Mouse (Mus musculus) frontal cortex, adult 2 months (tissue): ENCODE measurements around the gene Slc35b2. TPM values are rescaled to one million over a fixed set of nuclear protein-coding genes. Genes with fewer than 3 reads are reported as not detected.

ENCODE experiments used
- DNase-seq, 2 experiments: peaks; one replicate each; pipeline ENCODE4 v3.0.0; 2022; ENCODE audit warnings: low spot score in 1 of 2; ENCODE audit errors: extremely low spot score in 1 of 2
- polyA plus RNA-seq: library from polyadenylated mRNA; depleted of rRNA; stranded (reverse); fragments of >200 nt; gene quantifications from 2 replicates; pipeline ENCODE4 v1.2.3, GENCODE M21; 2012

Slc35b2 gene
- polyA plus RNA-seq, 1 experiment: 59.5 TPM

GRCm38 (mm10) chr17:45559732-45560525 lies 3.7 kb upstream of the Slc35b2 start:
- DNase-seq: no peak

DNA sequence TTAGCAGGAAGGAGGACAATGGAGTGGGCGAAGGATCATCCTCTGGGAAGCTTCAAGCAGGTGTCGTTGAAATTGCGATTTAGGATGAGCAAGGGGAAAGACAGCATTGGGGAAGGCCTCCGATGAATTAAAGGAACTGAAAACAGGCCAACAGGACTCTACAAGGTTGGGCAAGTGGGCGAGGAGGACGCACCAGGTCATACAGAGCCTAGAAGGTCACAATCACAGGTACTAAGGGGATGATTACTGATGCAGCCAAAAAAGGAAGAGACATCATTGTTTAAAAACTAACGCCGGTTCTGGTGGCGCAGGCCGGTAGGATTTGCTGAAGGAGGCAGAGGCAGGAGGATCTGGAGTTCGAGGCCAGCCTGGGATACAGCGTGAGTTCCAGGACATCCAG lies 458 bp upstream of the Slc35b2 start:
- no peak for DNase-seq

DNA sequence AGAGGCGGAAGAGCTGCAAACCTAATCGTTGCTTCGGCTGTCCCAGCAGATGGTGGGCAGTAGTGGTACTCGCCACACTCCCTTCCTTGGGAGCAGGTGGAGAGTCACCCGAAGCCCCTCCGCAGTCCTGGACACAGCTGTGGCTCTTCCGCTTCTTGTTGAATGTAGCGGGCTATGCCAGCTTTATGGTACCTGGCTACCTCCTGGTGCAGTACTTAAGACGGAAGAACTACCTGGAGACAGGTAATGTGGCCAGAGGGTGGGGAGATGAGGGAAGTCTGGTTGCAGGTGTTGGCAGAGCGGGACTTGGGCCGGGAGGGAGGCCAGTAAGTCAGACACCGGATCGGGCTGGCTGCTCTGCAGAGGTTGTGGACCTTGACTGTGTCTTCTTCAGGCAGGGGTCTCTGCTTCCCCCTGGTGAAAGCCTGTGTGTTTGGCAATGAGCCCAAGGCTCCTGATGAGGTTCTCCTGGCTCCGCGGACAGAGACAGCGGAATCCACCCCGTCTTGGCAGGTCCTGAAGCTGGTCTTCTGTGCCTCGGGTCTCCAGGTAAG lies 934 bp downstream of the Slc35b2 start:
- no peak for DNase-seq

DNA sequence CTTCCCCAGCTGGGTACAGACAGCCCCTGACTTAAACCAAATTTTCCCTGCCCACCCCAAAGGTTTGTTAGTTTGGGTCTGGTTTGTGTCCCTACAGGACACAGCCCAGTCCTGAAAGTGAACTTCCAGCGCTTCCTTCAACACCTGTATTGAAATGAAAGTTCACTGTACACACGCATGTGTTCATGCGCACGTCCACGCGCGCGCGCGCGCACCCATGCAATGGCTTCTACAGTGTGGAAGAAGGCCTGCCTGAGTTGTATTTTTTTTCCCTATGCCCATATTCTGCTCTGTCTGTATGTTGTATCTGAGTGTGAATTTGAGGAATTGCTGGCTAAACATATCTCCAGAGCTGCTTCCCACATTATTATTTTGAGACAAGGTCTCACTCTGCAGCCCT lies 1.4 kb downstream of the Slc35b2 start:
- DNase-seq: no peak

GRCm38 (mm10) chr17:45566031-45566359 lies 2.3 kb downstream of the Slc35b2 start:
- no peak for DNase-seq

- no peak for DNase-seq
Measured at GRCm38 (mm10) chr17:45566360-45567161, 2.9 kb downstream of the Slc35b2 start.

- no peak for DNase-seq
Measured at GRCm38 (mm10) chr17:45567162-45567601, 3.5 kb downstream of the Slc35b2 start.

- DNase-seq: no peak
Measured at GRCm38 (mm10) chr17:45568990-45569389, 5.3 kb downstream of the Slc35b2 start.

DNA sequence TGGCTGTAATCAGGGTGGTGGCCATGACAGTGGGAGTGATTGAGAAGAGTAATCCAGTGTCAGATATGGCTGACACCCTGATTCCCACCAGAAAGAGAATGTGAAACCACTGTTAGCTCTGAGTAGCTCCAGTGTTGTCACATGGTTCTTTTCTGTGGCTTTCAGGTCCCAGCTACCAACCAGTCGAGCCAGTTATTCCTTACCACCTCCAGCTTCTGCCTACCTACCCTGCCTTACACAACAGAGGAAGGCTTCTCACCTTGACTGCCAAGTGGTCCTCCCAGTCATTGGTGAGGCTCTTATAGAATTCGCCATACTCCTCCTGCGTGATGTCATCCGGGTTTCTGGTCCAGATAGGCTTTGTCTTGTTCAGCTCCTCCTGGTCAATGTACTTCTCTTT lies 6.3 kb downstream of the Slc35b2 start:
- no peak for DNase-seq

DNA sequence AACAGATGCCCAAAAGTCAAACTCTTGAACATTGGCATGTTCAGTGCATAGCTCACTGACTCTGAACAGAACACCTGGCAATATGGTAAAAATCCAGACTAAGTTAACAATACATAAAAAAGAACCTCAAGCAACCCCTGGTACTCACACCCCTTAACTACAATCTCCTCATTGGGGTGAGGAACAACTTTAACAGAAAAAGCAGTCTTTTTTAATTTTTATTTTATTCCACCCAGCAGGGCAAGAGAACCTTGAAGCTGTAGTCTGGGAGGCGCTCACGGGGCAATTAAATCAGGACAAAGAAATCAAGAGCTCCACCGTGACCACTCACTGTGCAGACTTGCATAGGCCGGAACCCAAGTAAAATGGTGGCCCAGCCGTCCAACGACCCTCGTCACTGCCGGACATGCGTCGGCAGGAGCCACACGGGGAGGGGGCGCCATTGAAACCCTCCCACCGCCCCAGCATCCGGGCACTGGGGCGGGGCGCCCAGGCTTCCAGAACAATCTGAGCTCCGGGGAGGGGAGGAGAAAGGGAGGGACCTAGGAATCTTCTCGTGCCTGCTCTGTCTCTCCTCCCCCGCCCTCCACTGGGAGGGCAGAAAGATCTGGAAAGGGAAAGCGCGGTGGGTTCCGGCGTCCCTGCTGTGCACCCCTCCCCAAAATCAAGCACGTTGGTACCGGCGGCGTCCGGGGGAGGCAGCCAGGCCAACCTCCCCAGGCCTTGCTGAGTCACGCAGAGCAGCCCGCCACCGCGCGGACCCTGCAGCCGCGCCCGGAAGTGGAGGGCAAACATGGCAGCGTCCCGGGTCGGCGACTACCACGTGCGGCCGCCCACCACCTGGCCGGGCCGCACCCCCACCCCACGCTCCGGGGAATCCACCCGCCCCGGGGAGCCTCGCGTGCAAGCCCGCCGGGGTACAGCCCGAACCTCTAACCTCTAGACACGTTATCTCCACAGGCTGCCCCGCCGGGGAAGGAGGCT lies 8.7 kb downstream of the Slc35b2 start:
- peak in 1 of 2 experiments; percentile 74 for DNase-seq

DNA sequence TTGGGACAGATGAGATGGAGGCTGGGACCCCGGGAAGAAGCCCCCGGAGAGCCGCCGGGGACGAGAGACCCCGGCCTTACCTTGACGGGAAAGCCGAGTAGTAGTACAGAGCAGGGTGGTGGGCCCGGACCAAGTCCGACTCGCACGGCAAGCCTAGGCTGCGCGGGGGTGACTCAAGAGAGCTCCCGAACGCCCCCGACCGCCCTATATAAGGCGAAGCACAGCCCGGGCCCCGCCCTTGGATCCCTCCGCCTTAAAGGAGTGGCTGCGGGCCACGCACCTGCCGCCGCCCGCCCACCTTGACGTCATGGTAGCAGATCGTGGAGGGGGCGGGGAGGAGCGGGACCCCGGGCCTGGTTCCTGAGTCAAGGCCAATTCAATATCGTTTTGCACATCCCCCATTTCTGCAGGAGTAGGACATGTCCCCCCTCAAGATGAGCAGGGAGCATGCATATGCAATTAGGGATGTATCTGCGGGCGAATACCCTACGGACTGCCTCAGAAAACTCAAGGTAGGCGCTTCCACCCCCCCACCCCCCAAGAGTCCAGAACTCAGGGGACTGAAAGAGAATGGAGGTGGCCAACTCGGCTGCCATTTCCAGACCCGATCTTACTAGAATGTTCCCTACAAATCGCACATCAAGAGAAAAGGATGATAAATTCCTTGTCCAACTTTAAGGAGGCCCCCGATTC lies 9.6 kb downstream of the Slc35b2 start, which contains the start of gene Hsp90ab1:
Gene Hsp90ab1 (minus strand): TSS at position 185 of the 693 bp plus-strand sequence.
- DNase-seq: peak; percentile 96 to 100

DNA sequence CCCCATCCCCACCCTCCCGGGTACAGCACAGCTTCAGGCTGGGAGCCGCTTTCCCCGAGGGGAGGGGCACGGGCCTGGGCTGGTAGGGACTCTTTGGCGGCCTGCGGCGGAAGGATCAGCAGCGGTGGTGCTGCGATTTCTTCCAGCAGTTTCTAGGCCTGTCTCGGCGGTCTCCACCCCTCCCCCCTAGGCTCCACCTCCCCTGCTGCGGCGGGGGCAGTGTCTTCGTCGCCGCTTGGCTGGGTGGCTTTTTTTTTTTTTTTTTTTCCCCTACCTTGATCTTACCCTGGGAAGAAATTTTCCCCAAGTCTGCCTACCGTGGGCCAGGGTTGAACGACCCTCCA lies 10.1 kb downstream of the Slc35b2 start:
- DNase-seq: peak; percentile 94 to 98

GRCm38 (mm10) chr17:45574129-45574761 lies 10.6 kb downstream of the Slc35b2 start:
- peak; percentile 81 to 86 for DNase-seq

DNA sequence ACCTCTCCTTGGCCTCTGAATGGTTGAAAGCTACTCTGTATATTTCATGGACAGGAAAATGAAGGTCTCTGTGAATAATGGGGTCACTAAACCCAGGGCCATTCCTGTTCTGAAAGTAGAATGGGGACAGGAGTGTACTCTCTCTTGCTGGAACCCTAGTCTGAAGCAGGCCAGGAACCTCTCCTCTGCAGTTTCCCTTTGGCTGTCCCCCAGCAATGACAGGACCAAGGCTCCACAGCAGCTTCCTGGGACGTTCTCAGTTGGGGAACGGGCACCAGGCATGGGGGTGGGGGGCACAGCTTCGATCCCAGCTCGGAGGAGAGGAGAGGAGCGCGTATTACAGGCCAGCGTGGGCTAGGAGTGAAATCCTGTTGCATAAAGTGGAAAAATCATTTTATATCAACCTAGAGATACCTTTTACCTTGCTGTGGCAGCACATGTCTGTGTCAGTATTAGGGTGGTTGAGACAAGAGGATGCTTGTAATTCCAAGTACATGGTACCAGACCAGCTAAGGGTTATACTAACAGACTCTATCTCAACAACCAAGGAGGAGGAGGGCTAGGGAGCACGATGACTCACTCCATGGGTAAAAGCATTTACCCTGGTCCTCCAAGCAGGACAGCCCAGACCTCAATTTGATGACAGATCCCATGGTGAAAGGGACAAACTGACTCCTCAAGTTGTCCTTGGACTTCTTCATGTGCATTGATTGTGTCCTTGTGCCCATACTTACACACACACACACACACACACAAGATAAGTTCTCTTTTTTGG lies 11.6 kb downstream of the Slc35b2 start:
- no peak for DNase-seq

- DNase-seq: no peak
Measured at GRCm38 (mm10) chr17:45578242-45578641, 14.6 kb downstream of the Slc35b2 start.

DNA sequence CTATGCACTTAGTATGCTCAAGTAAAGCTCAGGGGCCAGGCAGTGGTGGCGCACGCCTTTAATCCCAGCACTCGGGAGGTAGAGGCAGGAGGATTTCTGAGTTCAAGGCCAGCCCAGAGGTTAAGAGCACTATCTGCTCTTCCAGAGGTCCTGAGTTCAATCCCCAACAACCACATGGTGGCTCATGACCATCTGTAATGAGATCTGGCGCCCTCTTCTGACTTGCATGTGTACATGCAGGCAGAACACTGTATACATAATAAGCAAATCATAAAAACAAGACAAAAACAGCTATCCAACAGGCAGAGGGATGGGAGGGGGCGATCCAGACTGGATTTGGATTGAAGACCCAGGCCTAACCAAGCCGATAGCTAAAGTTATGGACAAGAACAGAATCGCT lies 15.2 kb downstream of the Slc35b2 start:
- no peak for DNase-seq

- no peak for DNase-seq
Measured at GRCm38 (mm10) chr17:45579554-45579953, 15.9 kb downstream of the Slc35b2 start.

GRCm38 (mm10) chr17:45580958-45581477 lies 17.3 kb downstream of the Slc35b2 start:
- no peak for DNase-seq
